Mouse (Mus musculus) midbrain, embryonic 11.5 days (tissue): Measurements from ENCODE around the gene Brix1. TPM values are rescaled to one million over a fixed set of nuclear protein-coding genes. Genes with fewer than 3 reads are reported as not detected.
"Not testable (repeated sequence)": the region's sequence is repeated elsewhere in the genome, so short reads cannot be mapped to it uniquely, and the experiment has no call there.

Experiments used
- ATAC-seq: fragments of 200-750 bp; cut with Nextera tagmentation; 2 replicates; pipeline ENCODE4 v1.8.0; 2017; ENCODE audit warnings: moderate TSS enrichment, moderate library complexity; ENCODE audit not compliant: low FRiP score
- DNase-seq: peaks from one replicate; pipeline ENCODE4 v3.0.0; 2015; ENCODE audit warnings: low spot score; ENCODE audit errors: missing footprints
- H3K27ac ChIP-seq: fragments of 300-500 bp; sonication (generic); 2 replicates; pipeline ENCODE4 v1.5.1; 2014; ENCODE audit warnings: low read depth, low read length
- H3K27me3 ChIP-seq: fragments of 300-500 bp; sonication (generic); 2 replicates; pipeline ENCODE4 v1.6.1; 2014; ENCODE audit warnings: mild to moderate bottlenecking, low read length, moderate library complexity, mixed read lengths; ENCODE audit not compliant: control insufficient read depth, insufficient read depth
- H3K36me3 ChIP-seq: fragments of 300-500 bp; sonication (generic); 2 replicates; pipeline ENCODE4 v1.6.1; 2014; ENCODE audit warnings: mild to moderate bottlenecking, low read length, moderate library complexity, mixed read lengths; ENCODE audit not compliant: control insufficient read depth, insufficient read depth
- H3K4me1 ChIP-seq: fragments of 300-500 bp; sonication (generic); 2 replicates; pipeline ENCODE4 v1.6.1; 2014; ENCODE audit warnings: low read length; ENCODE audit not compliant: control insufficient read depth, insufficient read depth
- H3K4me2 ChIP-seq: fragments of 300-500 bp; sonication (generic); 2 replicates; pipeline ENCODE4 v1.6.1; 2014; ENCODE audit warnings: mild to moderate bottlenecking, moderate library complexity
- H3K4me3 ChIP-seq: fragments of 300-500 bp; sonication (generic); 2 replicates; pipeline ENCODE4 v1.5.1; 2014; ENCODE audit warnings: low read depth, low read length
- H3K9ac ChIP-seq: fragments of 300-500 bp; sonication (generic); 2 replicates; pipeline ENCODE4 v1.6.1; 2014; ENCODE audit warnings: low read length
- H3K9me3 ChIP-seq: fragments of 300-500 bp; sonication (generic); 2 replicates; pipeline ENCODE4 v1.6.1; 2016; ENCODE audit warnings: low read length; ENCODE audit not compliant: control insufficient read depth
- WGBS: fragments of 180-500 bp; shearing (Covaris S2); extraction: QIAGEN DNeasy Blood & Tissue Kit; methylation state at CpG from one replicate; pipeline ENCODE4 v1.1.7; 2014; 5-methylcytosine and 5-hydroxymethylcytosine counted together
- polyA plus RNA-seq: library from polyadenylated mRNA; unstranded; fragments of >200 nt; fragmentation: Nextera tagmentation; extraction: Ambion mirVana; gene quantifications from 2 replicates; pipeline ENCODE4 v1.2.1, GENCODE M21; 2014

Brix1 gene
- 134 and 162 TPM in 2 replicates for polyA plus RNA-seq

- under 1% methylated on average over 58 of the region's 58 CpGs for WGBS
- H3K4me1 ChIP-seq: peaks cover 14% of the 10 kb centered on the region
- peak within 1 kb of the TSS; percentile 61 for H3K4me2 ChIP-seq
- peak; percentile 100 for ATAC-seq
- H3K9me3 ChIP-seq: no peaks in the 10 kb centered on the region
- H3K27ac ChIP-seq: peak within 1 kb of the TSS; percentile 54; the same call in 1 of the 2 replicates
- DNase-seq: peak; percentile 98
- no peaks in the 10 kb centered on the region for H3K27me3 ChIP-seq
- peak within 1 kb of the TSS; percentile 84 for H3K9ac ChIP-seq
- H3K4me3 ChIP-seq: peak within 1 kb of the TSS; percentile 90
- peaks cover 2% of the 10 kb centered on the region; the same call in 1 of the 2 replicates for H3K36me3 ChIP-seq
These were observed at the start of gene Brix1, which contains the start of gene Rad1 for GRCm38 (mm10) chr15:10485484-10486364. Gene Brix1 (minus strand): TSS chr15:10485947. Gene Rad1 (plus strand): TSS chr15:10486018.

DNA sequence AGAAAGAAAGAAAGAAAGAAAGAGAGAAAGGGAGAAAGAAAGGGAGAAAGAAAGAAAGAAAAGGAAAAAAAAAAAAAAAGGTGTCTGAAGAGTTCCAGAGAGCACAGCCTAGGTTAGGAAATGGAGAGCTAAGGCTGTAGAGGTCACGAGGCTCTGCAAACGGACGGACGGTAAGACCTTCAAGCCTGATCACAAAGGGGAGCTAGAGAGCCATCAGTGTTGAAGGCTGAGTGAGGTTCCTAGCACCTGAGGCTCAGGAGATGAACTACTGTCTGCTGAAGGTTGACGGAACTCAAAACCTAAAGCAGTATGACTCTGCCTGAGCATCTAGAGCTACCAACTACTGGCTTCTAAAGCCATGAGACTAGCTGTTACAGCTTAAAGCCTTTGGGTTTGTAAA, 48.8 kb upstream of the Brix1 start:
- DNase-seq (no peak), ATAC-seq (no peak)
- Histone ChIP-seq H3K36me3 (no peaks in the 10 kb centered on the region), H3K4me2 (no peak overlapping the region), H3K9me3 (no peaks in the 10 kb centered on the region), H3K27ac (no peak overlapping the region), H3K4me3 (no peak overlapping the region), H3K4me1 (no peaks in the 10 kb centered on the region), H3K27me3 (no peaks in the 10 kb centered on the region), H3K9ac (no peak overlapping the region)
- 81% methylated on average over 5 of the region's 5 CpGs for WGBS

DNA sequence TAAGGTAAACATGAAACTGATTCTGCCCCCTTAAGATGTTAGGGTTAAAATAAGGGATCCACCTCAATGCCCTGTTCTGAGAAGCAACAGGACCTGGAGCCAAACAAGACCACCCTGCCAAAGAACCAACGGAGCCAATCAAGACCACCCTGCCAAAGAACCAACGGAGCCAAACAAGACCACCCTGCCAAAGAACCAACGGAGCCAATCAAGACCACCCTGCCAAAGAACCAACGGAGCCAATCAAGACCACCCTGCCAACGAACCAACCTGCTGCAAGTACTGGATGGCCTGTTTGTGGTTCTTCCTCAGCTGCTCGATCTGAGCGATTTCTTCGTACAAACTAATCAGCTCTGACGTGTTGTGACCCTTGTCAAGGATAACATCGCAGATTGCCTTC, 47.6 kb upstream of the Brix1 start:
- not testable (repeated sequence) for H3K9me3 ChIP-seq, H3K4me2 ChIP-seq, H3K4me1 ChIP-seq, DNase-seq, H3K27ac ChIP-seq, H3K9ac ChIP-seq, H3K36me3 ChIP-seq, H3K4me3 ChIP-seq, H3K27me3 ChIP-seq, ATAC-seq
- 92% methylated on average over 10 of the region's 10 CpGs for WGBS

- H3K4me2 ChIP-seq: no peak overlapping the region
- ATAC-seq (no peak), DNase-seq (no peak)
- no peak overlapping the region for H3K27ac ChIP-seq
- 89% methylated on average over 4 of the region's 4 CpGs for WGBS
- H3K27me3 ChIP-seq: no peaks in the 10 kb centered on the region
- no peak overlapping the region for H3K4me3 ChIP-seq
- no peak overlapping the region for H3K9ac ChIP-seq
- H3K4me1 ChIP-seq: no peaks in the 10 kb centered on the region
- no peaks in the 10 kb centered on the region for H3K9me3 ChIP-seq
- no peaks in the 10 kb centered on the region for H3K36me3 ChIP-seq
These were observed 45.6 kb upstream of the Brix1 start for GRCm38 (mm10) chr15:10531352-10531751.

DNA sequence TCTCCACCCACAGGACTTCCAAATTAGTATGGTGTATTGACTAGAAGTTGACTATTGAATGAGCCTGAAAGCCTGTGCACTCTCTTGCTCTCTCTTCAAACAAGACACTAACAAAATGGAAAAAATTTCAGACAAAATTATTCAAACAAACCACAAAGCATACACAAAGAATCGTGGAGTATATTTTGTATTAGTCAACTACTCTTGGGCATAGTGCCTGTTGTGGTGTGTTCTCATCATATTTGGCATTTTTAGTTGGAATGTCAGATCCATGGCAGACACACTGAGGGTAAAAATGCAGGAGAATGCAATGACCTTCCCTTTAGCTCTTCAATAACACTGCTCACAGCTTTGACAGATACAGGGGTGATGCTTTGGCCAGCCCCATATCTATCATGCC, 40.1 kb upstream of the Brix1 start:
- Histone ChIP-seq H3K27me3 (no peaks in the 10 kb centered on the region), H3K4me2 (no peak overlapping the region), H3K9me3 (no peaks in the 10 kb centered on the region), H3K36me3 (no peaks in the 10 kb centered on the region), H3K9ac (no peak overlapping the region), H3K4me3 (no peak overlapping the region), H3K27ac (no peak overlapping the region), H3K4me1 (no peaks in the 10 kb centered on the region)
- DNase-seq: no peak
- WGBS: 70% methylated on average over 1 of the region's 1 CpGs
- no peak for ATAC-seq

- Histone ChIP-seq H3K27me3 (no peaks in the 10 kb centered on the region), H3K4me3 (no peak overlapping the region), H3K4me2 (no peak overlapping the region), H3K27ac (no peak overlapping the region), H3K36me3 (no peaks in the 10 kb centered on the region), H3K9ac (no peak overlapping the region), H3K4me1 (no peaks in the 10 kb centered on the region), H3K9me3 (no peaks in the 10 kb centered on the region)
- 85% methylated on average over 7 of the region's 7 CpGs for WGBS
- ATAC-seq (no peak), DNase-seq (no peak)
These were observed 29.4 kb upstream of the Brix1 start for GRCm38 (mm10) chr15:10515166-10515565.

GRCm38 (mm10) chr15:10506099-10506498, 20.4 kb upstream of the Brix1 start:
- no peak overlapping the region for H3K9ac ChIP-seq
- no peaks in the 10 kb centered on the region for H3K36me3 ChIP-seq
- H3K27ac ChIP-seq: no peak overlapping the region
- H3K4me2 ChIP-seq: no peak overlapping the region
- H3K27me3 ChIP-seq: no peaks in the 10 kb centered on the region
- H3K9me3 ChIP-seq: no peaks in the 10 kb centered on the region
- ATAC-seq (no peak), DNase-seq (no peak)
- H3K4me3 ChIP-seq: no peak overlapping the region
- WGBS: 77% methylated on average over 11 of the region's 11 CpGs
- no peaks in the 10 kb centered on the region for H3K4me1 ChIP-seq

DNA sequence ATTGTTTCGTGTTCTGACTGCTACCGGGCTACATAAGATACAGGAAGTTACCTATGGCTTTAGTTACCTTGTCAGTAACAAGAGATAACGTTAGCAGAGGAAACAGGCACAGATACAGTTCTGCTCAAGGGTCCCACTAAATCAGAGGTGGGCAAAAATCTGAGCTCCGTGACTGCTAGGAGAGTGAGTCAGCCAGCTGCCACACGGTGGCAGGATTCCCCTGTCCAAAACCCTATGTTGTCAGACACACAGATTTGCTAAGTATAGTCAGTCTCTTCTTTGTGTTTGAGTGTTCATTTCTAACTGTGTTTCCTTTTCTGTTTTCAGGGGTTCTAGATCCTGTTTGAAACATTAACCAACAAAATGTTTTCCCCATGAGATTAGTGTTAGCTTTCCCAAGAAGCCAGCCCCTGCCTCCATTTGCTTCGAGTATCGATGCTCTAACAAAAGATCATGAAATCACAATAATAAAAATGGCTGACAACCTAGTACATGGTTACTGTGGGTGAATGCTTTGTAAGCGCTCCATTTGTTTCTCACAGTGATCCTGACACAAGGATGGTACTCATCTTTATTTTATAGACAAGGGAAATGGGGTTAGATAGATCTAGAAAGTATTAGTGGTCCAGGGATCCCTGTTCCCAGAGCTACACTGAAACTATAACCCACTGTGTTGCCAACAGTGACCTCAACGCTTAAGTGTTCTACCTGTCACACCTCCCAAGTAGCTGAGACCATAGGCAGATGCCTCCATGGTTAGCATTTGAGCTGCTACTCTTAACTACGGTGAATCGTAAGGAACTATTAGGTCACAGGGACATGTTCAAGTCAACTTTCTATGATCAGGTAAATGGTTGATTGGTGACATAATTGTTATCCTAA, 15.3 kb upstream of the Brix1 start:
- peak; percentile 93 for DNase-seq
- no peak overlapping the region for H3K4me3 ChIP-seq
- WGBS: 59% methylated on average over 11 of the region's 11 CpGs

DNA sequence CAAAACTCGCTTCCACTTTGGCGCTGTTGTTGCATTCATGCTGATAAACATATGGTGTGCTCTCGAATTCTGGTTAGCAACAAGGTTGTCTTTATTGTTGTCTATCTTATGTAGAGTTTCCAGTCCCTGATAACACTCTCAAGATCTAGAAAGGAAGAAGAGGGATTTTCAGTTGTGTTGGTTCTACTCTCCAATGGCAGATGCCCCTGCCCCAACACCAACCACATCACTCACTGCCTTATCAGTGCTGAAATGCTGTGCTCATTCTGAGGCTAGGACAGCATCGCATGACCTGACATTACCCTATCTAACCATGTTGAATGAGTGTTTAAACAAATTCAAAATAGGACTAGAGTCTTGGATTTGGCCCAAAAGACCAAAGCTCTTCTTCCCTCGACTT, 14.3 kb upstream of the Brix1 start:
- ATAC-seq: no peak
- Histone ChIP-seq H3K9ac (no peak overlapping the region), H3K27me3 (no peaks in the 10 kb centered on the region), H3K4me2 (no peak overlapping the region), H3K36me3 (no peaks in the 10 kb centered on the region), H3K9me3 (no peaks in the 10 kb centered on the region), H3K4me1 (no peaks in the 10 kb centered on the region), H3K27ac (no peak overlapping the region), H3K4me3 (no peak overlapping the region)
- no peak for DNase-seq
- WGBS: 91% methylated on average over 5 of the region's 5 CpGs

More for the DNA sequence above, 15.3 kb upstream of the Brix1 start:
- Histone ChIP-seq H3K9me3 (no peaks in the 10 kb centered on the region), H3K9ac (no peak overlapping the region), H3K4me2 (no peak overlapping the region), H3K36me3 (no peaks in the 10 kb centered on the region), H3K27me3 (no peaks in the 10 kb centered on the region), H3K27ac (no peak overlapping the region), H3K4me1 (no peaks in the 10 kb centered on the region)
- peak; percentile 89 for ATAC-seq
